Mouse (Mus musculus): Measurements from ENCODE around the gene Pus10. TPM values are rescaled to one million over a fixed set of nuclear protein-coding genes. Genes with fewer than 3 reads are reported as not detected.
"Not testable (repeated sequence)": the region's sequence is repeated elsewhere in the genome, so short reads cannot be mapped to it uniquely, and the experiment has no call there.

Gene Pus10
- polyA plus RNA-seq, 1 experiment from 2014 or later: 12.0 TPM

- Histone ChIP-seq H3K9ac (no peak overlapping the region), H3K27ac (no peak overlapping the region), H3K9me3 (no peaks in the 10 kb centered on the region), H3K27me3 (replicated peaks) (no peaks in the 10 kb centered on the region), H3K4me1 (no peaks in the 10 kb centered on the region), H3K4me3 (no peak overlapping the region), H3K36me3 (replicated peaks) (peaks cover 4% of the 10 kb centered on the region; the same call in 1 of the 2 replicates), H3K4me2 (no peak overlapping the region)
- no peak for ATAC-seq (replicated peaks)
Measured at GRCm38 (mm10) chr11:23735820-23736470, 70.5 kb downstream of the Pus10 start.

GRCm38 (mm10) chr11:23740895-23741294, 75.4 kb downstream of the Pus10 start:
- no peak overlapping the region for H3K4me3 ChIP-seq
- no peak for ATAC-seq (replicated peaks)
- H3K4me2 ChIP-seq: no peak overlapping the region
- no peak overlapping the region for H3K9ac ChIP-seq
- H3K4me1 ChIP-seq: no peaks in the 10 kb centered on the region
- H3K27me3 ChIP-seq (replicated peaks): no peaks in the 10 kb centered on the region
- H3K27ac ChIP-seq: no peak overlapping the region
- H3K9me3 ChIP-seq: no peaks in the 10 kb centered on the region
- no peaks in the 10 kb centered on the region for H3K36me3 ChIP-seq (replicated peaks)
- WGBS: 77% methylated on average over 4 of the region's 4 CpGs

- H3K4me1 ChIP-seq: no peaks in the 10 kb centered on the region
- no peaks in the 10 kb centered on the region for H3K27me3 ChIP-seq (replicated peaks)
- H3K9me3 ChIP-seq: no peaks in the 10 kb centered on the region
- H3K4me2 ChIP-seq: no peak overlapping the region
- WGBS: 93% methylated on average over 7 of the region's 7 CpGs
- H3K9ac ChIP-seq: no peak overlapping the region
- ATAC-seq (replicated peaks): no peak
- H3K4me3 ChIP-seq: no peak overlapping the region
- H3K36me3 ChIP-seq (replicated peaks): no peaks in the 10 kb centered on the region
- no peak overlapping the region for H3K27ac ChIP-seq
Measured at GRCm38 (mm10) chr11:23741386-23741785, 75.9 kb downstream of the Pus10 start.

- H3K4me3 ChIP-seq: no peak overlapping the region
- no peaks in the 10 kb centered on the region for H3K9me3 ChIP-seq
- no peaks in the 10 kb centered on the region for H3K27me3 ChIP-seq (replicated peaks)
- no peak overlapping the region for H3K4me2 ChIP-seq
- ATAC-seq (replicated peaks): no peak
- no peak overlapping the region for H3K27ac ChIP-seq
- H3K36me3 ChIP-seq (replicated peaks): no peaks in the 10 kb centered on the region
- 97% methylated on average over 3 of the region's 3 CpGs for WGBS
- H3K9ac ChIP-seq: no peak overlapping the region
- H3K4me1 ChIP-seq: no peaks in the 10 kb centered on the region
Measured at GRCm38 (mm10) chr11:23744352-23744751, 78.9 kb downstream of the Pus10 start.

GRCm38 (mm10) chr11:23746102-23746501, 80.6 kb downstream of the Pus10 start:
- no peaks in the 10 kb centered on the region for H3K9me3 ChIP-seq
- no peaks in the 10 kb centered on the region for H3K36me3 ChIP-seq (replicated peaks)
- ATAC-seq (replicated peaks): no peak
- no peak overlapping the region for H3K4me3 ChIP-seq
- H3K27ac ChIP-seq: no peak overlapping the region
- no peaks in the 10 kb centered on the region for H3K27me3 ChIP-seq (replicated peaks)
- no peak overlapping the region for H3K9ac ChIP-seq
- WGBS: 95% methylated on average over 4 of the region's 4 CpGs
- H3K4me1 ChIP-seq: no peaks in the 10 kb centered on the region
- no peak overlapping the region for H3K4me2 ChIP-seq

- H3K9ac ChIP-seq: no peak overlapping the region
- H3K9me3 ChIP-seq: no peaks in the 10 kb centered on the region
- no peak overlapping the region for H3K4me3 ChIP-seq
- no peaks in the 10 kb centered on the region for H3K4me1 ChIP-seq
- WGBS: 82% methylated on average over 1 of the region's 1 CpGs
- no peak overlapping the region for H3K27ac ChIP-seq
- H3K27me3 ChIP-seq (replicated peaks): no peaks in the 10 kb centered on the region
- no peak for ATAC-seq (replicated peaks)
- H3K4me2 ChIP-seq: no peak overlapping the region
- no peaks in the 10 kb centered on the region for H3K36me3 ChIP-seq (replicated peaks)
Measured at GRCm38 (mm10) chr11:23753136-23753710, 87.7 kb downstream of the Pus10 start.

- no peaks in the 10 kb centered on the region for H3K9me3 ChIP-seq
- H3K9ac ChIP-seq: no peak overlapping the region
- no peak overlapping the region for H3K4me3 ChIP-seq
- no peaks in the 10 kb centered on the region for H3K36me3 ChIP-seq (replicated peaks)
- H3K27ac ChIP-seq: no peak overlapping the region
- no peak overlapping the region for H3K4me2 ChIP-seq
- H3K4me1 ChIP-seq: no peaks in the 10 kb centered on the region
- ATAC-seq (replicated peaks): no peak
- H3K27me3 ChIP-seq (replicated peaks): no peaks in the 10 kb centered on the region
Measured at GRCm38 (mm10) chr11:23754329-23754728, 88.9 kb downstream of the Pus10 start.

- no peaks in the 10 kb centered on the region for H3K4me1 ChIP-seq
- no peaks in the 10 kb centered on the region for H3K27me3 ChIP-seq (replicated peaks)
Measured at GRCm38 (mm10) chr11:23758218-23758617, 92.7 kb downstream of the Pus10 start.

GRCm38 (mm10) chr11:23762635-23763034, 97.2 kb downstream of the Pus10 start:
- Histone ChIP-seq H3K9me3 (no peaks in the 10 kb centered on the region), H3K4me1 (no peaks in the 10 kb centered on the region), H3K4me2 (no peak overlapping the region), H3K36me3 (replicated peaks) (no peaks in the 10 kb centered on the region), H3K27ac (no peak overlapping the region), H3K27me3 (replicated peaks) (no peaks in the 10 kb centered on the region), H3K9ac (no peak overlapping the region), H3K4me3 (no peak overlapping the region)
- no peak for ATAC-seq (replicated peaks)
- WGBS: 95% methylated on average over 2 of the region's 2 CpGs

More at GRCm38 (mm10) chr11:23758218-23758617, 92.7 kb downstream of the Pus10 start:
- no peak for ATAC-seq (replicated peaks)
- Histone ChIP-seq H3K27ac (no peak overlapping the region), H3K9me3 (no peaks in the 10 kb centered on the region), H3K36me3 (replicated peaks) (no peaks in the 10 kb centered on the region), H3K9ac (no peak overlapping the region), H3K4me2 (no peak overlapping the region), H3K4me3 (no peak overlapping the region)
- 82% methylated on average over 2 of the region's 2 CpGs for WGBS

- ATAC-seq (replicated peaks); H3K9me3 ChIP-seq; H3K4me2 ChIP-seq; H3K9ac ChIP-seq; H3K36me3 ChIP-seq (replicated peaks); H3K27ac ChIP-seq; H3K4me3 ChIP-seq; H3K27me3 ChIP-seq (replicated peaks): not testable (repeated sequence)
- WGBS: 83% methylated on average over 5 of the region's 5 CpGs
- peaks cover 13% of the 10 kb centered on the region; the same call in 1 of the 2 replicates for H3K4me1 ChIP-seq
Measured at GRCm38 (mm10) chr11:23767369-23767768, 101.9 kb downstream of the Pus10 start.

GRCm38 (mm10) chr11:23767928-23768327, 102.5 kb downstream of the Pus10 start:
- Histone ChIP-seq H3K4me1 (peaks cover 13% of the 10 kb centered on the region; the same call in 1 of the 2 replicates), H3K9me3 (no peaks in the 10 kb centered on the region), H3K4me2 (no peak overlapping the region), H3K36me3 (replicated peaks) (no peaks in the 10 kb centered on the region), H3K4me3 (no peak overlapping the region), H3K27ac (no peak overlapping the region), H3K9ac (no peak overlapping the region), H3K27me3 (replicated peaks) (0 out of 2 replicates have a peak, but pooled peaks cover 3% of the 10 kb centered on the region)
- 83% methylated on average over 1 of the region's 1 CpGs for WGBS
- no peak for ATAC-seq (replicated peaks)

GRCm38 (mm10) chr11:23769033-23769432, 103.6 kb downstream of the Pus10 start:
- Histone ChIP-seq H3K9me3 (no peaks in the 10 kb centered on the region), H3K9ac (no peak overlapping the region), H3K4me3 (no peak overlapping the region), H3K27me3 (replicated peaks) (0 out of 2 replicates have a peak, but pooled peaks cover 7% of the 10 kb centered on the region), H3K4me1 (peaks cover 13% of the 10 kb centered on the region; the same call in 1 of the 2 replicates), H3K4me2 (no peak overlapping the region), H3K27ac (no peak overlapping the region), H3K36me3 (replicated peaks) (no peaks in the 10 kb centered on the region)
- no peak for ATAC-seq (replicated peaks)

Data from midbrain, embryonic 15.5 days (tissue).